Mouse (Mus musculus) large intestine, adult 2 months (tissue): ENCODE measurements around the gene Nmt1. TPM values are rescaled to one million over a fixed set of nuclear protein-coding genes. Genes with fewer than 3 reads are reported as not detected.

Experiments used
- polyA plus RNA-seq: library from polyadenylated mRNA; depleted of rRNA; stranded (reverse); fragments of >200 nt; gene quantifications from 2 replicates; pipeline ENCODE4 v1.2.3, GENCODE M21; 2012; rRNA removed

Nmt1 gene
- polyA plus RNA-seq, 1 experiment = 50.0 TPM

Other genes starting within 250 kb of the Nmt1 start
- gene Gjc1, start 208.5 kb upstream of the Nmt1 start, polyA plus RNA-seq = 3.7 and 3.8 TPM in 2 replicates
- gene Higd1b, start 192.3 kb upstream of the Nmt1 start, polyA plus RNA-seq = 0.40 and 0.56 TPM in 2 replicates
- 73.3 and 73.9 TPM in 2 replicates for gene Eftud2, start 147.2 kb upstream of the Nmt1 start, polyA plus RNA-seq
- gene Ccdc103, start 147.0 kb upstream of the Nmt1 start, polyA plus RNA-seq = 0.07 TPM in 1 of 2 replicates, not detected in the other
- gene Fam187a, start 143.0 kb upstream of the Nmt1 start, polyA plus RNA-seq = not detected in 2 replicates
- 0.91 and 1.0 TPM in 2 replicates for gene Gfap, start 127.3 kb upstream of the Nmt1 start, polyA plus RNA-seq
- gene Kif18b, start 103.1 kb upstream of the Nmt1 start, polyA plus RNA-seq = 9.2 and 10.8 TPM in 2 replicates
- gene C1ql1, start 81.5 kb upstream of the Nmt1 start, polyA plus RNA-seq = 0.47 and 0.52 TPM in 2 replicates
- 36.2 and 36.9 TPM in 2 replicates for gene Dcakd, start 143 bp downstream of the Nmt1 start, polyA plus RNA-seq
- gene Plcd3, start 73.5 kb downstream of the Nmt1 start, polyA plus RNA-seq = 2.8 and 3.6 TPM in 2 replicates
- gene Acbd4, start 73.5 kb downstream of the Nmt1 start, polyA plus RNA-seq = 71.3 and 168 TPM in 2 replicates
- 11.5 and 14.1 TPM in 2 replicates for gene Hexim1, start 88.0 kb downstream of the Nmt1 start, polyA plus RNA-seq
- gene Hexim2, start 104.2 kb downstream of the Nmt1 start, polyA plus RNA-seq = 2.4 and 3.3 TPM in 2 replicates
- gene Fmnl1, start 142.9 kb downstream of the Nmt1 start, polyA plus RNA-seq = 8.4 and 12.1 TPM in 2 replicates
- gene 1700023F06Rik, start 180.4 kb downstream of the Nmt1 start, polyA plus RNA-seq = 0.36 and 0.43 TPM in 2 replicates
- not detected in 2 replicates for gene Spata32, start 190.2 kb downstream of the Nmt1 start, polyA plus RNA-seq
- gene Map3k14, start 239.3 kb downstream of the Nmt1 start, polyA plus RNA-seq = 9.8 and 11.3 TPM in 2 replicates